In genomic region chr16:4540064-4540775, GRCm38 (mm10) we compare ENCODE assay signal across 9 mouse cellular contexts. TPM values are rescaled to one million over a fixed set of nuclear protein-coding genes. Genes with fewer than 3 reads are reported as not detected.
DNase-seq lines count a peak whose midpoint lies in the region; ATAC-seq and TF ChIP-seq lines count a peak whose summit lies in the region.
"Had no signal": no experiment of that assay in that cellular context is flagged by ENCODE, and none has a peak within 500 bp of the region (broad histone marks: within the 10 kb centered on the region; RNA-seq: fewer than 3 reads in every experiment).

No protein-coding gene starts in this region.

- WGBS in intestine, postnatal 0 days: 87% methylated on average over 12 of the region's 12 CpGs
- 87% methylated on average over 12 of the region's 12 CpGs for WGBS in intestine, embryonic 16.5 days
- 59% methylated on average over 12 of the region's 12 CpGs for WGBS in hindbrain, postnatal 0 days

- no peak overlapping the region for H3K27ac ChIP-seq in intestine, postnatal 0 days (ENCODE audit: low read depth, low read length)
- H3K27ac ChIP-seq in intestine, embryonic 16.5 days (ENCODE audit: low read length): no peak overlapping the region
- H3K27ac ChIP-seq in hindbrain, postnatal 0 days: no peak overlapping the region
- H3K27ac ChIP-seq: liver, embryonic 13.5 days had no signal

- no peaks in the 10 kb centered on the region for H3K9me3 ChIP-seq in intestine, postnatal 0 days (ENCODE audit: control insufficient read depth)
- H3K9me3 ChIP-seq in intestine, embryonic 16.5 days (ENCODE audit: control insufficient read depth, low read length): no peaks in the 10 kb centered on the region
- no peaks in the 10 kb centered on the region for H3K9me3 ChIP-seq in hindbrain, postnatal 0 days (ENCODE audit: low read length)
- H3K9me3 ChIP-seq: liver, embryonic 13.5 days had no signal

- no peak overlapping the region for H3K9ac ChIP-seq in intestine, postnatal 0 days (ENCODE audit: low read depth, low read length)
- no peak overlapping the region for H3K9ac ChIP-seq in intestine, embryonic 16.5 days (ENCODE audit: low read depth, low read length)
- H3K9ac ChIP-seq in hindbrain, postnatal 0 days (replicated peaks; ENCODE audit: low read length): no peak overlapping the region

- 0 out of 2 replicates have a peak, but pooled peaks cover 5% of the 10 kb centered on the region for H3K36me3 ChIP-seq in intestine, postnatal 0 days (ENCODE audit: control insufficient read depth, insufficient read depth)
- H3K36me3 ChIP-seq in intestine, embryonic 16.5 days (ENCODE audit: control insufficient read depth, insufficient read depth, low read length): no peaks in the 10 kb centered on the region
- H3K36me3 ChIP-seq in hindbrain, postnatal 0 days (ENCODE audit: insufficient read depth, low read length): peaks cover under 1% of the 10 kb centered on the region; the same call in 1 of the 2 replicates

- ATAC-seq in intestine, postnatal 0 days: no peak
- no peak for ATAC-seq in intestine, embryonic 16.5 days
- no peak for ATAC-seq in hindbrain, postnatal 0 days
- ATAC-seq in megakaryocyte-erythroid progenitor cell, adult 5-6 weeks (replicated peaks; ENCODE audit: low FRiP score, low TSS enrichment, poor library complexity, severe bottlenecking): no peak

- 0 out of 2 replicates have a peak, but pooled peaks cover 3% of the 10 kb centered on the region for H3K4me1 ChIP-seq in intestine, postnatal 0 days (replicated peaks; ENCODE audit: control insufficient read depth, insufficient read depth, low read length)
- H3K4me1 ChIP-seq in intestine, embryonic 16.5 days (ENCODE audit: control insufficient read depth, insufficient read depth, low read length): 0 out of 2 replicates have a peak, but pooled peaks cover 3% of the 10 kb centered on the region
- 0 out of 2 replicates have a peak, but pooled peaks cover 5% of the 10 kb centered on the region for H3K4me1 ChIP-seq in hindbrain, postnatal 0 days (ENCODE audit: insufficient read depth, low read length)

- DNase-seq in A20 (ENCODE audit: low read depth, low spot score): peak; percentile 49
- DNase-seq in R1 (ENCODE audit: low read depth, low spot score): peak; percentile 85
- DNase-seq in hindbrain, postnatal 0 days (ENCODE audit: low spot score): no peak
- no peak for DNase-seq in testis, postnatal 14 days (ENCODE audit: low spot score)
- DNase-seq: liver, embryonic 13.5 days; right cerebral cortex, postnatal 4 days had no signal

- TF ChIP-seq CTCF in intestine, postnatal 0 days (IDR thresholded peaks at IDR 0.05; ENCODE audit: low read depth): peak; percentile 33; the same call in 1 of the 2 replicates
- TF ChIP-seq CTCF in hindbrain, postnatal 0 days (IDR thresholded peaks at IDR 0.05; ENCODE audit: low read depth): peak; percentile 14; the same call in 1 of the 2 replicates

- no peak overlapping the region for H3K4me2 ChIP-seq in intestine, postnatal 0 days (replicated peaks; ENCODE audit: low read depth)
- no peak overlapping the region for H3K4me2 ChIP-seq in intestine, embryonic 16.5 days (ENCODE audit: low read depth, low read length)
- H3K4me2 ChIP-seq in hindbrain, postnatal 0 days (ENCODE audit: low read depth, low read length): no peak overlapping the region

- H3K27me3 ChIP-seq in intestine, postnatal 0 days (replicated peaks; ENCODE audit: control insufficient read depth, insufficient read depth, low read length): no peaks in the 10 kb centered on the region
- H3K27me3 ChIP-seq in intestine, embryonic 16.5 days (replicated peaks; ENCODE audit: control insufficient read depth, insufficient read depth, low read length): no peaks in the 10 kb centered on the region
- H3K27me3 ChIP-seq in hindbrain, postnatal 0 days (ENCODE audit: insufficient read depth, low read length): no peaks in the 10 kb centered on the region
- H3K27me3 ChIP-seq: liver, embryonic 13.5 days had no signal

- H3K4me3 ChIP-seq in intestine, postnatal 0 days (ENCODE audit: low read depth, low read length): no peak overlapping the region
- no peak overlapping the region for H3K4me3 ChIP-seq in intestine, embryonic 16.5 days (ENCODE audit: low read length)
- H3K4me3 ChIP-seq in hindbrain, postnatal 0 days (ENCODE audit: low read length): no peak overlapping the region

RNA-seq across cellular contexts. Expression of gene Srl, which starts 1.4 kb away (rescaled TPM):
- 2.2 and 2.4 TPM in 2 replicates for polyA plus RNA-seq in intestine, postnatal 0 days (2015; fragmentation: Nextera tagmentation; extraction: Ambion mirVana)
- polyA plus RNA-seq in intestine, embryonic 16.5 days (2015; fragmentation: Nextera tagmentation; extraction: Ambion mirVana): 8.0 and 8.5 TPM in 2 replicates
- 28.3 and 50.6 TPM in 2 replicates for total RNA-seq in hindbrain, postnatal 0 days (2014; rRNA removed)
- polyA plus RNA-seq in hindbrain, postnatal 0 days (2015; fragmentation: Nextera tagmentation; extraction: Ambion mirVana): 8.7 and 10.6 TPM in 2 replicates
- 2.3 and 9.7 TPM in 2 replicates for total RNA-seq in megakaryocyte-erythroid progenitor cell, adult 5-6 weeks (2014; fragmentation: Nextera tagmentation)
- total RNA-seq in megakaryocyte-erythroid progenitor cell, adult 5-6 weeks (2017): 6.9 and 9.5 TPM in 2 replicates

RNA-seq across cellular contexts. Expression of gene Tfap4, which starts 19.4 kb away (rescaled TPM):
- polyA plus RNA-seq in intestine, postnatal 0 days (2015; fragmentation: Nextera tagmentation; extraction: Ambion mirVana): 9.3 and 10.8 TPM in 2 replicates
- polyA plus RNA-seq in intestine, embryonic 16.5 days (2015; fragmentation: Nextera tagmentation; extraction: Ambion mirVana): 23.0 and 26.5 TPM in 2 replicates
- 7.8 and 9.3 TPM in 2 replicates for total RNA-seq in hindbrain, postnatal 0 days (2014; rRNA removed)
- polyA plus RNA-seq in hindbrain, postnatal 0 days (2015; fragmentation: Nextera tagmentation; extraction: Ambion mirVana): 7.0 and 7.6 TPM in 2 replicates
- 31.4 and 38.4 TPM in 2 replicates for total RNA-seq in megakaryocyte-erythroid progenitor cell, adult 5-6 weeks (2014; fragmentation: Nextera tagmentation)
- total RNA-seq in megakaryocyte-erythroid progenitor cell, adult 5-6 weeks (2017): 47.3 and 69.9 TPM in 2 replicates

RNA-seq across cellular contexts. Expression of gene Glis2, which starts 54.3 kb away (rescaled TPM):
- 9.2 and 10.5 TPM in 2 replicates for polyA plus RNA-seq in intestine, postnatal 0 days (2015; fragmentation: Nextera tagmentation; extraction: Ambion mirVana)
- 14.5 and 18.1 TPM in 2 replicates for polyA plus RNA-seq in intestine, embryonic 16.5 days (2015; fragmentation: Nextera tagmentation; extraction: Ambion mirVana)
- 25.8 and 28.2 TPM in 2 replicates for total RNA-seq in hindbrain, postnatal 0 days (2014; rRNA removed)
- polyA plus RNA-seq in hindbrain, postnatal 0 days (2015; fragmentation: Nextera tagmentation; extraction: Ambion mirVana): 12.0 and 12.5 TPM in 2 replicates
- total RNA-seq in megakaryocyte-erythroid progenitor cell, adult 5-6 weeks (2014; fragmentation: Nextera tagmentation): 2.0 TPM in 1 of 2 replicates, not detected in the other
- 0.33 TPM in 1 of 2 replicates, not detected in the other for total RNA-seq in megakaryocyte-erythroid progenitor cell, adult 5-6 weeks (2017)

Comparison
In these comparisons a context has a peak if more than half of its experiments do, and no peak if none do; other contexts are left out.
1. DNase-seq: peak in A20 (single experiment) and R1 (single experiment); none in hindbrain, postnatal 0 days (single experiment) and testis, postnatal 14 days (single experiment).